Mouse (Mus musculus): ENCODE results near the gene Rabgap1. TPM values are rescaled to one million over a fixed set of nuclear protein-coding genes. Genes with fewer than 3 reads are reported as not detected.

The Rabgap1 gene
- polyA plus RNA-seq, 1 experiment from 2014 or later: 49.4 TPM

- Histone ChIP-seq H3K27ac (replicated peaks) (no peak overlapping the region), H3K4me3 (replicated peaks) (no peak overlapping the region), H3K27me3 (replicated peaks) (no peaks in the 10 kb centered on the region), H3K4me2 (no peak overlapping the region), H3K9me3 (replicated peaks) (no peaks in the 10 kb centered on the region), H3K9ac (replicated peaks) (no peak overlapping the region), H3K36me3 (peaks cover 22% of the 10 kb centered on the region), H3K4me1 (no peaks in the 10 kb centered on the region)
- WGBS: 91% methylated on average over 2 of the region's 2 CpGs
- ATAC-seq (ENCODE audit: low FRiP score): no peak
These were observed 129.1 kb downstream of the Rabgap1 start for GRCm38 (mm10) chr2:37572141-37572540.

- Histone ChIP-seq H3K4me2 (no peak overlapping the region), H3K9ac (replicated peaks) (no peak overlapping the region), H3K4me3 (replicated peaks) (no peak overlapping the region), H3K36me3 (peaks cover 3% of the 10 kb centered on the region; the same call in 1 of the 2 replicates), H3K9me3 (replicated peaks) (no peaks in the 10 kb centered on the region), H3K4me1 (no peaks in the 10 kb centered on the region), H3K27ac (replicated peaks) (no peak overlapping the region), H3K27me3 (replicated peaks) (no peaks in the 10 kb centered on the region)
- ATAC-seq (ENCODE audit: low FRiP score): no peak
- 53% methylated on average over 1 of the region's 1 CpGs for WGBS
These were observed 133.6 kb downstream of the Rabgap1 start for GRCm38 (mm10) chr2:37576661-37577060.

- no peak overlapping the region for H3K4me2 ChIP-seq
- peaks cover 3% of the 10 kb centered on the region; the same call in 1 of the 2 replicates for H3K36me3 ChIP-seq
- H3K9me3 ChIP-seq (replicated peaks): no peaks in the 10 kb centered on the region
- no peaks in the 10 kb centered on the region for H3K4me1 ChIP-seq
- no peak overlapping the region for H3K9ac ChIP-seq (replicated peaks)
- 87% methylated on average over 2 of the region's 2 CpGs for WGBS
- no peaks in the 10 kb centered on the region for H3K27me3 ChIP-seq (replicated peaks)
- H3K27ac ChIP-seq (replicated peaks): no peak overlapping the region
- no peak overlapping the region for H3K4me3 ChIP-seq (replicated peaks)
- no peak for ATAC-seq (ENCODE audit: low FRiP score)
These were observed 135.1 kb downstream of the Rabgap1 start for GRCm38 (mm10) chr2:37578185-37578584.

GRCm38 (mm10) chr2:37587919-37588318, 144.8 kb downstream of the Rabgap1 start:
- Histone ChIP-seq H3K4me2 (no peak overlapping the region), H3K27ac (replicated peaks) (no peak overlapping the region), H3K9ac (replicated peaks) (no peak overlapping the region), H3K4me1 (no peaks in the 10 kb centered on the region), H3K27me3 (replicated peaks) (no peaks in the 10 kb centered on the region), H3K36me3 (peaks cover 19% of the 10 kb centered on the region), H3K4me3 (replicated peaks) (no peak overlapping the region), H3K9me3 (replicated peaks) (no peaks in the 10 kb centered on the region)
- no peak for ATAC-seq (ENCODE audit: low FRiP score)

Other genes starting within 250 kb of the Rabgap1 start
- not detected in 2 replicates for gene Olfr366, start 231.7 kb upstream of the Rabgap1 start, polyA plus RNA-seq (2015; fragmentation: Nextera tagmentation; extraction: Ambion mirVana)
- gene Olfr368, start 116.8 kb upstream of the Rabgap1 start, polyA plus RNA-seq (2015; fragmentation: Nextera tagmentation; extraction: Ambion mirVana): not detected in 2 replicates
- 42.0 and 44.1 TPM in 2 replicates for gene Pdcl, start 83.9 kb upstream of the Rabgap1 start, polyA plus RNA-seq (2015; fragmentation: Nextera tagmentation; extraction: Ambion mirVana)
- 18.1 and 19.0 TPM in 2 replicates for gene Rc3h2, start 20.4 kb upstream of the Rabgap1 start, polyA plus RNA-seq (2015; fragmentation: Nextera tagmentation; extraction: Ambion mirVana)
- gene Zbtb26, start 144 bp upstream of the Rabgap1 start, polyA plus RNA-seq (2015; fragmentation: Nextera tagmentation; extraction: Ambion mirVana): 6.7 and 7.1 TPM in 2 replicates
- 12.4 and 14.0 TPM in 2 replicates for gene Zbtb6, start 108 bp upstream of the Rabgap1 start, polyA plus RNA-seq (2015; fragmentation: Nextera tagmentation; extraction: Ambion mirVana)
- gene Gpr21, start 73.1 kb downstream of the Rabgap1 start, polyA plus RNA-seq (2015; fragmentation: Nextera tagmentation; extraction: Ambion mirVana): 12.0 and 14.7 TPM in 2 replicates